Mouse (Mus musculus): ENCODE measurements at regions not wholly inside any gene's neighbourhood (a gene's known extent, or its start where the extent isn't known, plus 50 kb on each side); places are given as distances from the start of the nearest gene placed in this dataset.

- no peak for DNase-seq
Observed at GRCm38 (mm10) chr3:5077956-5078355, 672.6 kb upstream of the Gm8797 start.

GRCm38 (mm10) chr3:5086721-5087120, 663.9 kb upstream of the Gm8797 start:
- no peak for DNase-seq

- DNase-seq: no peak
Observed at GRCm38 (mm10) chr3:5088867-5089266, 661.7 kb upstream of the Gm8797 start.

- DNase-seq: no peak
Observed at GRCm38 (mm10) chr3:5089393-5090010, 661.1 kb upstream of the Gm8797 start.

- DNase-seq: peak; percentile 4
Observed at GRCm38 (mm10) chr3:5090108-5090869, 660.3 kb upstream of the Gm8797 start.

- no peak for DNase-seq
Observed at GRCm38 (mm10) chr3:5090987-5091386, 659.6 kb upstream of the Gm8797 start.

Data from liver (tissue).